Mouse (Mus musculus) forebrain, embryonic 13.5 days (tissue): ENCODE results near the gene Sult5a1. TPM values are rescaled to one million over a fixed set of nuclear protein-coding genes. Genes with fewer than 3 reads are reported as not detected.
A peak's percentile ranks its signal among the peaks of the same experiment; 100 is the strongest.
"Not testable (repeated sequence)": the region's sequence is repeated elsewhere in the genome, so short reads cannot be mapped to it uniquely, and the experiment has no call there.

Source experiments
- ATAC-seq: fragments of 200-750 bp; cut with Nextera tagmentation; 2 replicates; pipeline ENCODE4 v1.8.0; 2017
- H3K27ac ChIP-seq: fragments of 300-500 bp; sonication (generic); 2 replicates; pipeline ENCODE4 v1.5.1; 2015; ENCODE audit warnings: inconsistent platforms, mild to moderate bottlenecking, moderate library complexity
- H3K27me3 ChIP-seq: fragments of 300-500 bp; sonication (generic); 2 replicates; pipeline ENCODE4 v1.6.1; 2015; ENCODE audit warnings: mild to moderate bottlenecking, inconsistent platforms
- H3K36me3 ChIP-seq: fragments of 300-500 bp; sonication (generic); 2 replicates; pipeline ENCODE4 v1.6.1; 2015; ENCODE audit warnings: mild to moderate bottlenecking, inconsistent platforms; ENCODE audit not compliant: poor library complexity, severe bottlenecking
- H3K4me1 ChIP-seq: fragments of 300-500 bp; sonication (generic); 2 replicates; pipeline ENCODE4 v1.6.1; 2015; ENCODE audit warnings: inconsistent platforms
- H3K4me2 ChIP-seq: fragments of 300-500 bp; sonication (generic); 2 replicates; pipeline ENCODE4 v1.6.1; 2015; ENCODE audit warnings: inconsistent platforms, mild to moderate bottlenecking, moderate library complexity
- H3K4me3 ChIP-seq: fragments of 300-500 bp; sonication (generic); 2 replicates; pipeline ENCODE4 v1.5.1; 2015; ENCODE audit warnings: mild to moderate bottlenecking, inconsistent platforms
- H3K9ac ChIP-seq: fragments of 300-500 bp; sonication (generic); 2 replicates; pipeline ENCODE4 v1.6.1; 2015; ENCODE audit warnings: mild to moderate bottlenecking, inconsistent platforms
- H3K9me3 ChIP-seq: fragments of 300-500 bp; sonication (generic); replicated peaks from 2 replicates; pipeline ENCODE4 v1.6.1; 2016; ENCODE audit warnings: inconsistent platforms
- WGBS: fragments of 180-500 bp; shearing (Covaris S2); methylation state at CpG from one replicate; pipeline ENCODE4 v1.1.7; 2015; 5-methylcytosine and 5-hydroxymethylcytosine counted together
- polyA plus RNA-seq: library from polyadenylated mRNA; unstranded; fragments of >200 nt; fragmentation: Nextera tagmentation; extraction: Ambion mirVana; gene quantifications from 2 replicates; pipeline ENCODE4 v1.2.1, GENCODE M21; 2015

Gene Sult5a1
- polyA plus RNA-seq, 1 experiment from 2014 or later, result 0.40 TPM

DNA sequence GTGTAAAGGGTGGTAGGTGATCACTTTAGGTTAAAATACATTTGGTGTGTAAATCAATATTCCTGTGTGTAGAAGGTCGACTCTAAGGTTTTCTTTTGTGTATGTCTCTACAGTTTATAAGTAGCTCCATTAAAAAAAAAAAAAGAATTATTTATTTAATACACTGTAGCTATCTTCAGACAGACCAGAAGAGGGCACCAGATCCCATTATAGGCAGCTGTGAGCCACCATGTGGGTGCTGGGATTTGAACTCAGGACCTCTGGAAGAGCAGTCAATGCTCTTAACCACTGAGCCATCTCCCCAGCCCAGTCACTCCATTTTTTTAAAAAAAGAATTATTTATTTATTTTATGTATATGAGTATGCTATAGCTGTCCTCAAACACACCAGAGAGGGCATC, 50.1 kb downstream of the Sult5a1 start:
- Histone ChIP-seq H3K27ac (no peak overlapping the region), H3K27me3 (no peaks in the 10 kb centered on the region), H3K9me3 (no peaks in the 10 kb centered on the region), H3K4me2 (no peak overlapping the region), H3K4me3 (no peak overlapping the region), H3K36me3 (peaks cover 28% of the 10 kb centered on the region), H3K9ac (no peak overlapping the region), H3K4me1 (peaks cover 14% of the 10 kb centered on the region)
- 78% methylated on average over 1 of the region's 1 CpGs for WGBS
- no peak for ATAC-seq

DNA sequence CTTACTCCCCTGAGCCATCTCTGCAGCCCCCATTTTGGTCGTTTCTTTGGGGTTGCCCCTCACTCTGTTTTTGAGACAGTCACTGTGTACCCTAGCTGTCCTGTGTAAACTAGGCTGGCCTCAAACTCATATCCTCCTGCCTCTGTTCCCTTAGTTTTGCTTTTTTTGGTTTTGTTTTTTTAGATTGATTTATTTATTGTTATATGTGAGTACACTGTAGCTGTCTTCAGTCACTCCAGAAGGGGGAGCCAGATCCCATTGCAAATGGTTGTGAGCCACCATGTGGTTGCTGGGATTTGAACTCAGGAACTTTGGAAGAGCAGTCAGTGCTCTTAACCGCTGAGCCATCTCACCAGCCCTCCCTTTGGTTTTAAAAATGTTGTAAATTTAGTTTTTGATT, 51.6 kb downstream of the Sult5a1 start:
- H3K4me3 ChIP-seq, result no peak overlapping the region
- no peaks in the 10 kb centered on the region for H3K27me3 ChIP-seq
- WGBS, result 45% methylated on average over 2 of the region's 2 CpGs
- H3K4me2 ChIP-seq, result no peak overlapping the region
- no peaks in the 10 kb centered on the region for H3K9me3 ChIP-seq
- peaks cover 28% of the 10 kb centered on the region for H3K36me3 ChIP-seq
- H3K27ac ChIP-seq, result no peak overlapping the region
- H3K4me1 ChIP-seq, result peaks cover 17% of the 10 kb centered on the region
- H3K9ac ChIP-seq, result no peak overlapping the region
- no peak for ATAC-seq

DNA sequence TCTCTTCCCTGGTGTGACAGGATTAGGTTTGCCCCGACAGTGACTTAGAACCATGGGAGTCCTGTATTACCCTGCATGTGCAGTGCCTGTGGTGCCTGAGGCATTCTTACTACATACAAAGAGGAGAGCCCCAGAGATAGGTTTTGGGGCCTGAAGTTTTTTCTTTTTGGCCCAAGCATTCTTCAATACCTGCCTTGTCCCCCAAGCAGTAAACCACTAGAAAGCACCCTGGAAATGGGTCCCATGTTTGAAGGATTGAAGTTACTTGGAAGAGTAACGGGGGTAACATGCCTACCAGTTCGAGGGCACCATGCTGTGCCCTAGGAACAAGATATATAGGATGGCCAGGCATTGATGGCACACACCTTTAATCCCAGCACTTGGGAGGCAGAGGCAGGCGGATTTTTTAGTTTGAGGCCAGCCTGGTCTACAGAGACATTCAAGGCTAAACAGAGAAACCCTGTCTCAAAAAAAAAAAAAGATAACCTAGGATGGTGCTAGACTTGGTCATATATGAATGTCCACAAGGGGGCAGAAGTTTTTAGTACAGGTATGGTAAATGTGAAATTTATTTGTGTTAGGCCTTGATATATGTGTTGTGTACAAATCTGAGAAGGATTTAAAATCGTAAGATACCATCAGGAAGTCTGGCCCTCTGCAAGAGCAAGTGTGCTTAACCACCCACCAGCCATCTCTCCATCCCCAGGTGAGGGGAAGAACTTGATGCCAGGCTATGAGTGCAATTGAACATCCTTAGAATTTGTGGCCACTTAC, 52.4 kb downstream of the Sult5a1 start:
- no peak overlapping the region; the same call in 1 of the 2 replicates for H3K27ac ChIP-seq
- H3K36me3 ChIP-seq, result peaks cover 28% of the 10 kb centered on the region
- no peak overlapping the region for H3K4me3 ChIP-seq
- H3K9me3 ChIP-seq, result no peaks in the 10 kb centered on the region
- H3K9ac ChIP-seq, result no peak overlapping the region
- H3K4me1 ChIP-seq, result peaks cover 18% of the 10 kb centered on the region
- ATAC-seq, result no peak
- no peak overlapping the region for H3K4me2 ChIP-seq
- no peaks in the 10 kb centered on the region for H3K27me3 ChIP-seq
- WGBS, result 70% methylated on average over 5 of the region's 5 CpGs

DNA sequence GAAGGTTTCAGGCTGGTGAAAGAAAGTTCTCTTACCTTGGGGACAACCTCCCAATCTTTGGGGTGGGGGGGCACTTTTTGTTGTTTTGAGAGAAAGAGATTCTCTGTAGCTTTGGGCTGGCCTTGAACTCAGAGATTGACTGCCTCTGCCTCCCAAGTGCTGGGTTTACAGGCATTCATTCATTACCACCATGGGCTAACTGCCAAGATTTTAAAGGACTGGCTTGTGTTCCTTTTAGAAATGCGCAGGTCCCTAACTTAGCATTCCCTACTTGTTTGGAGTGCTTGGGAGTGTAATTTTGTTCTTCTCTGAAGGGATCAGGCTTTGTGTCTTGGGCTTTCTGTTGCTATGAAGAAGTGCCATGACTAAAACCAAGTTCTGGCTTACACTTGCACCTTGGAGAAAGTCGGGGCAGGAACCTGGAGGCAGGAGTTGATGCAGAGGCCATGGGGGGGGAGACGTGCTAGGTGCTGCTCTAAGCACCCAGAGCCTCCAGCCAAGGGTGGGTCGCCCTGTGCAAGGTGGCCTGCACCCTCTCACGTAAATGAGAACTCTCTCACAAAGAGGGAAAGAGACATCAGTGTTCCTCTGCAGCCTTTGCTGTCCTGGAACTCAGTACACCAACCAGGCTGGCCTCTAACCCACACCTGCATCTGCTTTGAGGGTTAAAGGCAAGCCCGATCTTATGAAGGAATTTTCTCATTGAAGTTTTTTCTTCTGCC, 53.9 kb downstream of the Sult5a1 start:
- H3K27ac ChIP-seq, result 0 out of 2 replicates have a peak overlapping the region, but pooled peaks have one; percentile 33
- H3K4me2 ChIP-seq, result peak overlapping the region; percentile 83
- peaks cover 18% of the 10 kb centered on the region for H3K4me1 ChIP-seq
- peak overlapping the region; percentile 80 for H3K4me3 ChIP-seq
- no peaks in the 10 kb centered on the region for H3K27me3 ChIP-seq
- WGBS, result 83% methylated on average over 6 of the region's 6 CpGs
- H3K9me3 ChIP-seq, result no peaks in the 10 kb centered on the region
- no peak for ATAC-seq
- peak overlapping the region; percentile 99; the same call in 1 of the 2 replicates for H3K9ac ChIP-seq
- H3K36me3 ChIP-seq, result peaks cover 28% of the 10 kb centered on the region

DNA sequence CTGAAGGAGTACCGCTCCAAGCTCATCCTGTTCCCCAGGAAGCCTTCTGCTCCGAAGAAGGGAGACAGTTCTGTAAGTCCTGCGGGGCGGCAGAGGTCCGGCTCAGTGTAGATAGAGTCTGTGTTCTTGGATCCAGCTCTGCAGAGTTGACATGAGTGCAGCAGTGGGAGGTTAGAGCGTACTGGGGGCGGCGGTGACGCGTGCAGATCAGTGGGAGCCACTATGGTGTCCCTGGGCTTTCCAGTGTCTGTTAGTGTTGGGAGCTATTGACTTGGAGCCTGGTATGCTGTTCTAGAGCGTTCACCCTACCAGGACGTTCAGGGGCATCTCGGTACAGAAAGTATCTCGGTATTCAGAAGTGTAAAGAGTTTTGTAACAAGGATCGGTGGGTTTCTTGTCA, 54.8 kb downstream of the Sult5a1 start:
- Histone ChIP-seq H3K4me2 (peak overlapping the region; percentile 83), H3K27me3 (no peaks in the 10 kb centered on the region), H3K9ac (peak overlapping the region; percentile 99), H3K4me1 (peaks cover 18% of the 10 kb centered on the region), H3K4me3 (peak overlapping the region; percentile 80), H3K27ac (peak overlapping the region; percentile 44; the same call in 1 of the 2 replicates), H3K36me3 (peaks cover 31% of the 10 kb centered on the region), H3K9me3 (no peaks in the 10 kb centered on the region)
- ATAC-seq, result no peak
- 20% methylated on average over 15 of the region's 15 CpGs for WGBS

DNA sequence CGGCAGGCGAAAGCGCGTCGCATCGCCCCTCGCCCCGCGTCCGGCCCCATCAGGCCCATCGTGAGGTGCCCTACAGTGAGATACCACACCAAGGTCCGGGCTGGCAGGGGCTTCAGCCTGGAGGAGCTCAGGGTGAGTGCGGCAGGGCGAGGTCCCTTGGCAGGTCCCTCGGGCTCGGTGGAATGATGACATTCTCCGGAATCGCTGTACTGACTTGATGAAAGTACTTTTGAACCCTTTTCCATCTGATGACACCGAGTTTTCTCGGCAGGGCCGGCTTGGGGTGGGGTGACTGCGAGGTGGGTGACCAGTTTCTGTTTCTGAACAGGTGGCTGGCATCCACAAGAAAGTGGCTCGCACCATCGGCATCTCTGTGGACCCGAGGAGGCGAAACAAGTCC, 55.3 kb downstream of the Sult5a1 start:
- H3K27me3 ChIP-seq, H3K9me3 ChIP-seq, ATAC-seq: not testable (repeated sequence)
- peak overlapping the region; percentile 83 for H3K4me2 ChIP-seq
- under 1% methylated on average over 26 of the region's 26 CpGs for WGBS
- peak overlapping the region; percentile 93 for H3K27ac ChIP-seq
- H3K9ac ChIP-seq, result peak overlapping the region; percentile 99
- peaks cover 35% of the 10 kb centered on the region for H3K36me3 ChIP-seq
- H3K4me3 ChIP-seq, result peak overlapping the region; percentile 80
- H3K4me1 ChIP-seq, result peaks cover 18% of the 10 kb centered on the region

DNA sequence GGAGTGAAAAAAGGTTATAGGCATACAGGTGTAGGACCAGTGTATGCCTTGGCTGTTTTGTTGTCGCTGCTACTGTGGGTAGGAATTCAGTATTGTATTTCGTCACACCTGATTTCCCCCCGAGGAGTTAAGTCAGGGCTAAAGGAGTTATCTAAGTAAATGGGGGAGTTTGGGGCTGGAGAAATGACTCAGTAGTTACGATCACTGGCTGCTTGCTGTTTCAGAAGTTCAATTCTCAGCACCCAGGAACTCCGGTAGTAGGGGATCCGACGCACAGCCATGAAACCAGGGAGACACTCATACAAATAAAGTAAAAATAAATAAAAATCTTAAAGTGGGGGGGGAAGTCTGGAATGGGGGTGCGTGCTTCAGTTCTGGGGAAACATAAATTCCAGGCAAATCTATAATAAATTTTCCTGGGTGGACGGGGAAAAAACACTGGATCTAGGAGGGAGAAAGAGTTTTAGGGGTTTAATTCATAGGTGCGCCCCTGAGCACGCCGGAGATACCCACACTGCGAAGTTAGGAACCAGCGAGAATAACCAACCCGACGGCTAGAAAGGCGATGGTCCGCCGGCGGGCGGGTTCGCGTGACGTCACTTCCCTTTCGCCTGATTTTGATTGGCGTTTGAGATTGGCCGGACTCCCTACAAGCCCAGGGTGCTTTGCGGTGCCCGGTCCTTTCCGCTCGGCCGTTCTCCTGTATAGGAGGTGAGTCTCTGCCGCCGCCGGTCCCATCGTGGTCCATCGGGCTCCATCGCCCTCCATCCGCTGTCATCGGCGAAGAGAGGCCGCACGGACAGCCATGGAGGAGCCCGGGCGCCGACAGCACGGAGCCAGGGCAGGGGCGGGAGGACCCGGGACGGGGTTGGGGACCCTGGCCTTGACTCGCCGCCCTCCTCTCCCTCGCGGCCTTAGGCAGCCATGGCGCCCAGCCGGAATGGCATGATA, 56.1 kb downstream of the Sult5a1 start, which contains the start of gene Rpl13:
TSS of gene Rpl13 (plus strand) at position 616 of the 951 bp plus-strand sequence.
- Histone ChIP-seq H3K27ac (peak within 1 kb of the TSS; percentile 93), H3K9me3 (no peaks in the 10 kb centered on the region), H3K27me3 (no peaks in the 10 kb centered on the region), H3K9ac (peak within 1 kb of the TSS; percentile 99), H3K4me3 (peak within 1 kb of the TSS; percentile 80), H3K4me1 (peaks cover 18% of the 10 kb centered on the region), H3K4me2 (peak within 1 kb of the TSS; percentile 83), H3K36me3 (peaks cover 44% of the 10 kb centered on the region)
- WGBS, result 2% methylated on average over 56 of the region's 56 CpGs
- ATAC-seq, result peak; percentile 97

DNA sequence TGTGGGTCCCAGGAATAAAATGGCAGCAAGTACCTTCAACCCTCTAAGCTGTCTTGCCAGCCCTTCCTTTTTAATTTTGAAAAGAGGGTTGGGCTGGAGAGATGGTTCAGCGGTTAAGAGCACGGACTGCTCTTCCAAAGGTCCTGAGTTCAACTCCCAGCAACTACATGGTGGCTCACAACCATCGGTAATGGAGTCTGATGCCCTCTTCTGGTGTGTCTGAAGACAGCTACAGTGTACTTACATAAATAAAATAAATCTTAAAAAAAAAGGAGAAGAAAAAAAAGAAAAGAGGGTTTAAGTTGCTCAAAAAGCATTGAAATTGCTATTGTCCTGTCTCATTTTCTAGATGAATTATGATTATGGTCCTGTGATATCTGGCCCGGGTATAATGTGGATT, 56.9 kb downstream of the Sult5a1 start:
- Histone ChIP-seq H3K27me3 (no peaks in the 10 kb centered on the region), H3K9ac (no peak overlapping the region), H3K36me3 (peaks cover 47% of the 10 kb centered on the region), H3K4me3 (no peak overlapping the region), H3K4me1 (peaks cover 18% of the 10 kb centered on the region), H3K4me2 (peak overlapping the region; percentile 83), H3K27ac (no peak overlapping the region), H3K9me3 (no peaks in the 10 kb centered on the region)
- ATAC-seq, result no peak
- 75% methylated on average over 4 of the region's 4 CpGs for WGBS

DNA sequence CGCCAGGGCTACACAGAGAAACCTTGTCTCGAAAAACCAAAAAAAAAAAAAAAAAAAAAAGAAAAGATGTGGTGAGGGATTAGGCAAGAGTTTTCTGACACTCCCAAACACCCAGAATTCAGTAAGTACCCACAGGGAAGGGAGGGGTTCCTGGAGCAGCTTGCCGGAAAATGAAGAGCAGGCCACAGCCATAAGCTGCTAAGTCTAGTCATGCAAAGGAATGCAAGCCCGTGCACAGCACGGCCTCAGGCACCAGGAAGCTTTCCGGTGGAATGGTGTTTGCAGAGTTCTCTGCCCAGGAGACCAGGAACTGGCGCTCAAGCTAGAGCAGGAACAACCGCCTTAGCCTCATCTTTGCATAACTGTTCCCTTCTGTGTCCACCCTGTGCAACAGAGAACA, 57.8 kb downstream of the Sult5a1 start:
- H3K9me3 ChIP-seq, result no peaks in the 10 kb centered on the region
- H3K36me3 ChIP-seq, result peaks cover 46% of the 10 kb centered on the region
- no peak overlapping the region for H3K27ac ChIP-seq
- H3K27me3 ChIP-seq, result no peaks in the 10 kb centered on the region
- H3K4me3 ChIP-seq, result no peak overlapping the region
- WGBS, result 64% methylated on average over 8 of the region's 8 CpGs
- H3K9ac ChIP-seq, result no peak overlapping the region
- no peak overlapping the region for H3K4me2 ChIP-seq
- ATAC-seq, result no peak
- peaks cover 18% of the 10 kb centered on the region for H3K4me1 ChIP-seq

DNA sequence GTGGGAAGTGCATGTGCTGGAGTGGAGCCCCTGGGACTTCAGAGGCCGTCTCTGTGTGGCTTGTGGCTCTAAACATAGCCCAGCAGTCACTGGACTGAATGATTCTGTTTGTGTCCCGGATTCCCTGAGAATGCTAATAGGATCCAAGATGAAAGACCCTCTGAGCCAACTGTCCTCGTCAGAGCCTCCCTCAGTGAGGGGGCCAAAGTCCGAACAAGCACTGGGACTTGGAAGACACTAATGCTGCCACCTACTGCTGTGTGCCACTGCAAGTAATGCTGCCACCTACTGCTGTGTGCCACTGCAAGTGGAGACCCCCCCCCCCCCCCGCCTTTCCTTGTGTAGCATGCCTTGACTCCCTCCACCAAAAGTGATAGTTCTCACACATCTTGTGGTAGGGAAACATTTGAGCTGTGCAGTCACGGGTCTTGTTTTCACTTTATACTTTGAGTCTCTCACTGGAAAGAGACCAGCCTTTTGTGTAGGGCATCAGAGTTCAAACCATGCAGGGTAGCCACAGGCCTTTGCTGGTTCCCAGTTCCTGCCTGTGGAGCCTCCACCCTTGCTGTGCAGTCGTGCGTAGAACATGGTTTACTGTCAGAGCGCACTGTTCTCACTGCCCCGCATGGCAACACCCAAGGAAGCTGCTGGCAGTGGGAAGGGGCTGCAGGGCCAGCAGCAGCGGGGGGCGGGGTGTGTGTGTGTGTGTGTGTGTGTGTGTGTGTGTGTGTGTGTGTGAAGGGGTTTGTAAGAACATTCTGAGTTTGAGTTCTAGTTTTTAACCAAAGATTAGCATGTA, 60.1 kb downstream of the Sult5a1 start:
- Histone ChIP-seq H3K4me3 (no peak overlapping the region), H3K27me3 (no peaks in the 10 kb centered on the region), H3K27ac (no peak overlapping the region), H3K4me2 (no peak overlapping the region), H3K9ac (no peak overlapping the region), H3K4me1 (peaks cover 4% of the 10 kb centered on the region), H3K9me3 (no peaks in the 10 kb centered on the region), H3K36me3 (peaks cover 46% of the 10 kb centered on the region)
- 75% methylated on average over 12 of the region's 12 CpGs for WGBS
- ATAC-seq, result no peak

DNA sequence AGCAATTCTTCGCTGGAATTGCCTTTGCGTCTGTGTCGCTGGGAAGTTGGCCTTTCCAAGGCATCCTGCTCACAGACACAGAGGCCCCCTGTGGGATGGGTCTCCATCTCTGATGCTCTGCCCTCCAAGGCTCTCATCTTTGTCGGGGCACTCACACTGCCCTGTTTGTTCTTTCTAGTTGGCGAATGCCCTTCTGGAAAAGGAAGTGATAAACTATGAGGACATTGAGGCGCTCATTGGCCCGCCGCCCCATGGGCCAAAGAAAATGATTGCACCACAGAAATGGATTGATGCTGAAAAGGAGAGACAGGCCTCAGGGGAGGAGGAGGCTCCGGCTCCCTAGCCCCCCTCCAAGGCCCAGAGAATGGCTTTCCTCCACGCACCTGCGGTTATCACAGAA, 60.9 kb downstream of the Sult5a1 start:
- peaks cover 52% of the 10 kb centered on the region for H3K36me3 ChIP-seq
- no peak overlapping the region for H3K4me2 ChIP-seq
- H3K9me3 ChIP-seq, result no peaks in the 10 kb centered on the region
- no peak overlapping the region for H3K27ac ChIP-seq
- ATAC-seq, result no peak
- peaks cover 4% of the 10 kb centered on the region for H3K4me1 ChIP-seq
- no peak overlapping the region for H3K4me3 ChIP-seq
- WGBS, result 91% methylated on average over 11 of the region's 11 CpGs
- H3K9ac ChIP-seq, result 0 out of 2 replicates have a peak overlapping the region, but pooled peaks have one; percentile 23
- H3K27me3 ChIP-seq, result no peaks in the 10 kb centered on the region
